Mouse (Mus musculus) spleen, adult 2 months (tissue): Measurements from ENCODE around the gene Ltbp3. TPM values are rescaled to one million over a fixed set of nuclear protein-coding genes. Genes with fewer than 3 reads are reported as not detected.

Source experiments
- DNase-seq, 2 experiments: peaks; one replicate each; pipeline versions ENCODE4 v3.0.0 to v3.0.0-alpha.2; 2012 to 2021; ENCODE audit warnings: low spot score in 2 of 2, low read depth in 1 of 2
- H3K27ac ChIP-seq: fragments of 200-500 bp; 2 replicates; pipeline ENCODE4 v1.5.1; 2012; ENCODE audit warnings: low read length, inconsistent platforms; ENCODE audit not compliant: insufficient read depth
- H3K27me3 ChIP-seq: fragments of 200-500 bp; 2 replicates; pipeline ENCODE4 v1.6.1; 2012; ENCODE audit warnings: mild to moderate bottlenecking, moderate library complexity, low read length, inconsistent platforms; ENCODE audit not compliant: control insufficient read depth, insufficient read depth
- H3K36me3 ChIP-seq: fragments of 200-500 bp; 2 replicates; pipeline ENCODE4 v1.6.1; 2012; ENCODE audit warnings: mild to moderate bottlenecking, low read length, inconsistent platforms; ENCODE audit not compliant: control insufficient read depth, insufficient read depth
- H3K4me1 ChIP-seq: fragments of 200-500 bp; 2 replicates; pipeline ENCODE4 v1.6.1; 2011; ENCODE audit warnings: inconsistent platforms; ENCODE audit not compliant: control insufficient read depth, insufficient read depth, insufficient read length
- H3K4me3 ChIP-seq: fragments of 200-500 bp; 2 replicates; pipeline ENCODE4 v1.5.1; 2011; ENCODE audit warnings: mild to moderate bottlenecking, inconsistent platforms; ENCODE audit not compliant: insufficient read depth, insufficient read length; ENCODE audit errors: extremely low read depth
- CTCF ChIP-seq: fragments of 200-500 bp; IDR thresholded peaks from 2 replicates; pipeline ENCODE4 v1.5.1; 2011; ENCODE audit warnings: mild to moderate bottlenecking, inconsistent platforms; ENCODE audit not compliant: insufficient read depth, insufficient read length, insufficient replicate concordance; ENCODE audit errors: extremely low read depth
- POLR2A ChIP-seq: fragments of 200-500 bp; IDR thresholded peaks from 2 replicates; pipeline ENCODE4 v1.6.1; 2011; ENCODE audit warnings: low read depth, low read length, inconsistent platforms
- WGBS: fragments of 180-500 bp; shearing (Covaris S2); methylation state at CpG from one replicate; pipeline ENCODE4 v1.1.7; 2018; 5-methylcytosine and 5-hydroxymethylcytosine counted together
- polyA plus RNA-seq: library from polyadenylated mRNA; depleted of rRNA; stranded (reverse); fragments of >200 nt; gene quantifications from 2 replicates; pipeline ENCODE4 v1.2.3, GENCODE M21; 2012

The Ltbp3 gene
- polyA plus RNA-seq, 1 experiment, result 22.5 TPM

DNA sequence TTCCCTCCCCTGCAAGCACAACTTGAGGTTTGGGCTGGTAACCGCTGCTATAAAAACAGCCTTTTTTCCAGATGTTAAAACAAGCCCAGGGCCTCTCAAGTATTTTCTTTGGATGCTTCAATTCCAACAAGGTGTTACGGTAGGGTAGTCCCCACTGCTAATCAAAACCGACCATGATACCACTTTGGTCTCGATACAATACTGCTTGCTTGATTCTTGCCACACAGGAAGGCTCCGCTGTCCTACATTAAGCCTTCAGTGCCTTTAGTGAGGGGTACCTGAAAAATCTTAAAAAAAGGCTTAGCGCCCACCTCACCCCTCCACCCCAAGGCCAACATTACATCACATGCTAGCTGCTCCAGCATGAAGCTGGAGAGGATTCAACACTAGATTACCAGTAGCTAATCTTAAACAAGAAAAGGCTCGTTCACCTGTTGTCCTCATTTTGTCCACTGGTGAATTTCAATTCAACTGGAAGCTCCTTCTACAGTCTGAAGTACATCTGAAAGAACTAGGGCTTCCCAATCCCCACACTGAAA lies 55.9 kb downstream of the Ltbp3 start:
- H3K27me3 ChIP-seq, result no peaks in the 10 kb centered on the region
- H3K4me3 ChIP-seq, result no peak overlapping the region
- peaks cover 12% of the 10 kb centered on the region for H3K4me1 ChIP-seq
- DNase-seq, result no peak
- H3K27ac ChIP-seq, result peak overlapping the region; percentile 6; the same call in 1 of the 2 replicates
- WGBS, result 77% methylated on average over 7 of the region's 7 CpGs
- peaks cover 46% of the 10 kb centered on the region for H3K36me3 ChIP-seq
- TF ChIP-seq POLR2A (no peak), CTCF (no peak)

DNA sequence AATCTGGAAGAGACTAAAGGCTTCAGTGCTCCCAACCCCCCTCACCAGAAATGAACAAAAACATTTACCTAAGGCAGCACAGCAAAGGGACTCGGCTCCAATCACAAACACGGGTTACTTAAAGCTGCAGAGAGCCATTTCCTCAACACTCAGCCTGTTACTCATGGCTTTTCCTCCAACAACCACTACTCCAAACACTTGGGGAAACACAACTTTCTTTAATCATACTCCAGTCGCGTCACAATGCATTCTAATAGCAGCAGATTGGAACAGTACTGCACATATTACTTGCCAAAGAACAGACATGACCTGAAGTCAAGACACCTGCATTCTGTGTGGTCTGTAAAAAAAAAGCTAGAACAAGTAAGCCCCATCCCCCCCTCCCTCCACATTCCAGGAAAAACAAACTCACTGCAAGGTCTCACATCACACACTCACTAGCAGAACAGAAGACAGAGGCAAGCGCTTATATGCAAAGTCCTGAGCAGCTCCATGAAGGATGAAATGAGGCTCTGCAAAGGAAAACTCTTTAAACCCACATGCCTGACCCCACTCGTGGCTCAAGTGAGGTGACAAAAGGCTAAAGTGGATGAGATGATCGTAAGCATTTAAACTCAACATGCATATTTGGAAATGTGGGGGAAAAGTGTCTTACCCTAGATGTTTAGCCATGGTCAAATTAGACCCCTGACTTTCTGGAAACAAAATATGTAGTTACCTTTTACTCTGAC lies 56.8 kb downstream of the Ltbp3 start:
- Histone ChIP-seq H3K4me3 (peak overlapping the region; percentile 31), H3K27me3 (no peaks in the 10 kb centered on the region), H3K36me3 (peaks cover 46% of the 10 kb centered on the region), H3K27ac (peak overlapping the region; percentile 3; the same call in 1 of the 2 replicates), H3K4me1 (peaks cover 12% of the 10 kb centered on the region)
- no peak for TF ChIP-seq POLR2A
- TF ChIP-seq CTCF, result no peak
- no peak for DNase-seq
- WGBS, result 20% methylated on average over 7 of the region's 7 CpGs

DNA sequence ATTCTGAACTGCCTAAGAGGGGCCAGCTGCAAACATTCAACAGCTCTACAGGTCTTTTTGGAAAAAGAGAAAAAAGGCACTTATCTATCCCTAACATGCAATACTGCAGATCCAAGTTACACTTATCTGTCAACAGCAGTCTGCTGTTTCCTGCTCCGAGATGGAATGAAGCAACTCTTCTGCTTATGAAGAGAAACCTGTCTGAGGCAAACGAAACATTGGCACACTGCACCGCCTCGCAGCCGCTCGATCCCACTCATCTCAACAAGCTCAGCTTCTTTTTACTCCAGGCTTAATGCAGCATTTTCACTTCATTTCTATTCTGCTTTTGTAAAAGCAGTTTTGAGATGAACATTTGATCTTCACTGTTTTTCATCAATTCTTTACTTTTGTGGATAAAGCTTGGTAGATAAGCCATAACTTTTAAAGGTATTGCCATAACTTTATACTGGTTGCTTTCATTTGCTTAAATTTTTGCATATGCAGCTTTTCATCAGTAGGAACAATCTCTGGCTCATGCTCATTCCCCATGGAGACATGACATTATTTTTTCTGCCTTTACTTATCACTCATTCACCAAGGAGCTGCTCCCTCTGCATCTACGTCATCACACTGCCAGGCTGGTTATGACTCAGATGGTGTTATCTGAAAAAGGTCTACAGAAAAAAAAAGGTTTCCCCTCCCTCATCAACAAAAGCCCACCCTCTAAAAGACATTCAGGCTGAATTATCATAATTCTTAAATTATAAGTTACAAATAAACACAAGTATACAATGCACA lies 58.2 kb downstream of the Ltbp3 start:
- H3K36me3 ChIP-seq, result peaks cover 46% of the 10 kb centered on the region
- 5% methylated on average over 7 of the region's 7 CpGs for WGBS

DNA sequence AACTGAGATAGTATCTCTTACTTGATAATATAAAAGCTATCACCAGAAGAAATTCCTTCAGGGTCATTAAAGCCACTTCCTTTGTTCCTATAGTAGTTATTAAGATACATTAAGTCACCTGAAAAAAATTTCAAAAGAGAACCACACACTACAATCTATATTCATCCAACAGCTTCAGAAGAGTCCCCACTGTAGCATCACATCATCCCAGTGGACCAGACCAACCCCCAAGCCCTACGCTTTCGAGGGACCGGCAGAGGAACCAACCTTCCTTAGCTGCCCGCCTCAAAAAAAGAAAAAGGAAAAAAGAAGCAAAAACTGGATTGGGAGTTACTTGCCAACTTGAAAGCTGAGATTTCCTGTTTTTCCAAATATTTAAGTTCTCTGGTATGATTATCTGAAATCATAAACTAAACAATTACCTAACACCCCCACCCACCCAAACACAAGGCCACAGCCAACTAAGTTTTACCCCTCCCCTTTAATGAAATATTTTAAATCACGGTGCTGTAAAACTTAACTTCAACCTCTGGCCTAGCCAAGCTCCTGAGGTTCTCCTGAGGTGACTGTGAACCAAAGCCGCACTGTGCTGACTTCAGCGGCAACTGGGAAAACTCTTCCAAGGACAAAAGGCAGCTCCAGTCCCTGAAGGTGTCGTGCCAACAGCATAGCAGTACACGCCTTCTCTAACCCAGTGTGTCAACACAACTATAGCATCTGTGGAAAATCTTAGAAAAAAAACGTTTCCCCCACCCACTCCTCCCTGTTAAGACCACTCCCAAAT lies 59.1 kb downstream of the Ltbp3 start:
- H3K27me3 ChIP-seq, result no peaks in the 10 kb centered on the region
- H3K4me3 ChIP-seq, result peak overlapping the region; percentile 88
- WGBS, result under 1% methylated on average over 10 of the region's 10 CpGs
- H3K27ac ChIP-seq, result peak overlapping the region; percentile 81
- no peak for DNase-seq
- no peak for TF ChIP-seq CTCF
- no peak for TF ChIP-seq POLR2A
- peaks cover 15% of the 10 kb centered on the region for H3K4me1 ChIP-seq
- peaks cover 46% of the 10 kb centered on the region for H3K36me3 ChIP-seq

More for the DNA sequence above, 58.2 kb downstream of the Ltbp3 start:
- Histone ChIP-seq H3K4me1 (peaks cover 12% of the 10 kb centered on the region), H3K27me3 (no peaks in the 10 kb centered on the region), H3K4me3 (peak overlapping the region; percentile 88), H3K27ac (no peak overlapping the region; the same call in 1 of the 2 replicates)
- DNase-seq, result no peak
- TF ChIP-seq CTCF (no peak), POLR2A (no peak)

DNA sequence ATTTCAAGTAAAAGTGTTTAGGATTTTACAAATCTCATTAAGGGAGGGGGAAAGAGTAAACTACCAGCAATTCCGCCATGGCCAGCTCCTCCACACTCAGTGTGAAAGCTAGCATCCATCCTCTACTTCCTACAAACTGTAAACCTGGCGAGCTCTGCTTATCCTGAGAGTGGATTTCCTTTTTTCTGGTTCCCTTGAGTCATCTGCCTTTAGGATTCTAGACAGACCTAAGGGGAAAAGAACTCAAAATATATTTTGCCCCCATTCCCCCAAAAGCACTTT lies 59.6 kb downstream of the Ltbp3 start:
- Histone ChIP-seq H3K27me3 (no peaks in the 10 kb centered on the region), H3K4me1 (peaks cover 15% of the 10 kb centered on the region), H3K36me3 (peaks cover 46% of the 10 kb centered on the region), H3K4me3 (peak overlapping the region; percentile 88), H3K27ac (peak overlapping the region; percentile 81)
- DNase-seq, result no peak
- no peak for TF ChIP-seq CTCF
- 3% methylated on average over 2 of the region's 2 CpGs for WGBS

DNA sequence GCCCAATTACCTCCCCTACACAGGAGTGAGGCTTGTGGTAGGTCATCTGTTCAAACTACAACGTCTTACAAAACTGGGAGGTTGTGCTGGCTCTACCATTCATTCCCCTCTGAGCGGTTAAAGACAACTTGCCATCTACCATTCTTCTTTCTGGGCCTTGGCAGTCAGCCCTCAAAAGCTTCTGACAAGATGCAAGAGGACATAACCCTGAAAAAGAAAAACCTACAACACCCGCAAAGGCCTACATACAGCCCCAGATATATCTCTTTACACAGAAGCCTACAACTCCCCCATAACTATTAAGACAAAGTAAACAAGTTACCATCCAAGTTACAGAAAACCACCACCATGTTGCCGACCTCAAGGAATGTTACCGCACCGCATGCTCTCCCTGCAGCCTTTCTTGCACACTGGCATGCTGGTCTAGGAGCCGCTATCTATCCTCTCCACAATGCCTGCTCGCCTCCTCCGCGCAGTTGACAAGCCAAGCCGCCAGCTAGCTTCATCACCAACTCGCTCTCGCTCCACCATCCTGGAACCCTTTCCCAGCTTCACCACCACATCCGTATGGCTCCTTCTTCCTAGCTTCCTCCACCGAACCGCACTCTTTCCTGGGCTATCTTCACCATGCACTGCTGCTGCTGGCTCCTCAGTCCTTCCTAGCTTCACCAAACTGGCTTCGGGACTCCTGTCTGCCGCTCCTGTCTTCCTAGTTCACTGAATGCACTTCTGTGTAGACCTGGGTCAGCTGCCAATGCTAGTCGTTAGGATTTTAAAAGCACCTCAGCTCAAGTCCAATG lies 60.1 kb downstream of the Ltbp3 start:
- H3K4me3 ChIP-seq, result peak overlapping the region; percentile 88
- WGBS, result under 1% methylated on average over 19 of the region's 19 CpGs
- no peak for TF ChIP-seq POLR2A
- TF ChIP-seq CTCF, result no peak
- peaks cover 16% of the 10 kb centered on the region for H3K4me1 ChIP-seq
- peaks cover 42% of the 10 kb centered on the region for H3K36me3 ChIP-seq
- no peaks in the 10 kb centered on the region for H3K27me3 ChIP-seq
- peak overlapping the region; percentile 81 for H3K27ac ChIP-seq
- DNase-seq, result no peak
